In genomic region chr1:56697509-56697908, GRCm38 (mm10) we compare ENCODE assay signal across 25 mouse cellular contexts.
"Had no signal": no experiment of that assay in that cellular context is flagged by ENCODE, and none has a peak within 500 bp of the region (broad histone marks: within the 10 kb centered on the region; RNA-seq: fewer than 3 reads in every experiment).

No protein-coding gene starts in this region.

- H3K4me2 ChIP-seq: heart, embryonic 11.5 days; heart, embryonic 13.5 days; heart, embryonic 15.5 days; hindbrain, embryonic 12.5 days; hindbrain, embryonic 14.5 days; kidney, embryonic 15.5 days; limb, embryonic 13.5 days; limb, embryonic 15.5 days had no signal

- H3K36me3 ChIP-seq: heart, embryonic 13.5 days; heart, embryonic 15.5 days; hindbrain, embryonic 12.5 days; kidney, embryonic 15.5 days; limb, embryonic 13.5 days; limb, embryonic 15.5 days had no signal

- H3K27me3 ChIP-seq: heart, embryonic 13.5 days; heart, embryonic 15.5 days; hindbrain, embryonic 12.5 days; kidney, embryonic 15.5 days; limb, embryonic 13.5 days; limb, embryonic 15.5 days had no signal

- H3K4me1 ChIP-seq: heart, embryonic 13.5 days; heart, embryonic 15.5 days; hindbrain, embryonic 12.5 days; kidney, embryonic 15.5 days; limb, embryonic 13.5 days; limb, embryonic 15.5 days had no signal

- H3K9ac ChIP-seq: heart, embryonic 13.5 days; heart, embryonic 15.5 days; hindbrain, embryonic 12.5 days; hindbrain, embryonic 14.5 days; kidney, embryonic 15.5 days; limb, embryonic 13.5 days; limb, embryonic 15.5 days had no signal

- ATAC-seq: hindbrain, postnatal 0 days; intestine, embryonic 16.5 days had no signal

- H3K9me3 ChIP-seq: heart, embryonic 13.5 days; heart, embryonic 15.5 days; hindbrain, embryonic 12.5 days; kidney, embryonic 15.5 days; limb, embryonic 13.5 days; limb, embryonic 15.5 days had no signal

- H3K4me3 ChIP-seq: heart, adult 2 months; heart, embryonic 13.5 days; heart, embryonic 15.5 days; hindbrain, embryonic 12.5 days; kidney, embryonic 15.5 days; limb, embryonic 13.5 days; limb, embryonic 15.5 days had no signal

- H3K27ac ChIP-seq: heart, adult 2 months; heart, embryonic 13.5 days; heart, embryonic 15.5 days; hindbrain, embryonic 12.5 days; hindbrain, embryonic 14.5 days; hindbrain, postnatal 0 days; kidney, embryonic 15.5 days; kidney, postnatal 0 days; limb, embryonic 13.5 days; limb, embryonic 15.5 days had no signal

- DNase-seq: gastrocnemius, postnatal 14 days; gastrocnemius, postnatal 36 days; heart, adult 11 months; heart, adult 2 months; heart, postnatal 14 days; heart, postnatal 36 days; kidney, adult 11 months; kidney, adult 2 months; kidney, adult 9 months; kidney, postnatal 14 days; kidney, postnatal 36 days; layer of hippocampus, adult 9-11 months; layer of hippocampus, postnatal 36 days; left cerebral cortex, postnatal 4 days had no signal
